Mouse (Mus musculus) embryo, embryonic 11.5 days (tissue): ENCODE data around the gene Olfr73.
"Not testable (repeated sequence)": the region's sequence is repeated elsewhere in the genome, so short reads cannot be mapped to it uniquely, and the experiment has no call there.

ENCODE experiments used
- DNase-seq: peaks from one replicate; pipeline ENCODE4 v3.0.0-alpha.2; 2012; ENCODE audit warnings: low read depth, low spot score

The Olfr73 gene

DNA sequence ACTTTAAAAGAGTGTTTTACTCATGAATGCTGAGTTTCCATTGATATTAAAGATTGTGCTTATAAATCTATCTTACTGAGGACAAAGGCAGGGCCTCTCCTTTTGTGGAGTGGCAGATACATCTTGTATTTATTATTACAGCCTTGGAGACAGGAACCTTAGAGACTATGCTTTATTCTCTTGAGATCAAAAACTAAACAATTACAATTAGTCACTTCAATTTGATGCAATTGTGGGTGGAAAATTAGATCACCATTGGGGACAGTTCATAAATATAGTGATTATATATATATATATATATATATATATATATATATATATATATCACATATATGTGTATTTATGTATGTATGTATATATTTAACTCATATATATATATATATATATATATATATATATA, at the start of gene Olfr73:
Gene Olfr73, minus strand, starts transcription at position 101 of the 400 bp plus-strand sequence.
- no peak for DNase-seq

- DNase-seq = no peak
Measured at GRCm38 (mm10) chr2:88071730-88072129, 34.2 kb upstream of the Olfr73 start, which contains the start of gene Olfr1163. Gene Olfr1163 (minus strand): TSS chr2:88071830.

- no peak for DNase-seq
Measured at GRCm38 (mm10) chr2:88063587-88063986, 26.1 kb upstream of the Olfr73 start.

- no peak for DNase-seq
Measured at GRCm38 (mm10) chr2:88051029-88051428, 13.5 kb upstream of the Olfr73 start, which contains the start of gene Olfr1162. Gene Olfr1162 (minus strand): TSS chr2:88051129.

- not testable (repeated sequence) for DNase-seq
Measured at GRCm38 (mm10) chr2:88022474-88022873, 15.0 kb downstream of the Olfr73 start, which contains the start of gene Olfr1161. Gene Olfr1161 (plus strand): TSS chr2:88022774.

DNA sequence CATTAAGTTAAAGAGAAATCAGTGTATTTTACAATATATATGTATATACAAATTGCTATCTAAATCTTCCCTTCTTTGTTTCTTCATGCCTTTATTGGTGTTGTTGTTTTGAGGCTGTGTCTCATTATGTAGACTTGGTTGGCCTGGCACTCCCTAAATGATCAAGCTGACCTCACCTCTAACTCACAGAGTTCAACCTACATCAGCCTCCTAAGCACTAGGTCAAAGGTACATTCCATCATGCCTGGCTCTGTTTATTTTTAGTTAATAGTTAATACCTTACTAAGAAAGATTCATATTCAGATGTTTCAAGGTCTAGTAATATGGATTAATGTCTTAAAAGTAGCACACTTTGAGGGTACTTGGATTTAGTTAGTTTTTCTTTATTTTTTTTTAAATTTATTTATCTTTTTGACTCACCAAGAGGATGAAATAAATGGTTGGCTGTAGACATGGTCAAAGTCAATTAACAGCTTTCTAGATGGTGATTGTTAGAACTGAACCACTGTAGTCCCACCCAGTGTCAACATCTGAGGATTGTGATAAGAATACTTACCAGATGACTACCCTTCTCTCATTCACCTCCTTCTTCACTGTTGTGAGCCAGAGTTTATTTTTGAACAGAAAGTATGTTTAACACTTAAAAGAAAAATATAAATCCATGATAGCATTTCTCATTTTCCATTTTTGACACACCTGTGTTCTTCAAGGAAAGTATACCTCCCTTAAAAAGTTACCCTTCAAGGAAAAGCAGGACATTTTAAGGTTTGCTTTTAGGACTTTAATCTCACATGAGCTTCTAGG, 29.8 kb downstream of the Olfr73 start, which contains the start of gene Olfr1160:
Gene Olfr1160, minus strand, starts transcription at position 754 of the 804 bp plus-strand sequence.
- no peak for DNase-seq

- no peak for DNase-seq
Measured at GRCm38 (mm10) chr2:87989813-87990212, 47.7 kb downstream of the Olfr73 start, which contains the start of gene Olfr1158. Gene Olfr1158 (plus strand): TSS chr2:87990113.
